Mouse (Mus musculus) testis, adult 2 months (tissue): ENCODE data around the gene Mrps14. TPM values are rescaled to one million over a fixed set of nuclear protein-coding genes. Genes with fewer than 3 reads are reported as not detected.

Experiments
- H3K27ac ChIP-seq: fragments of 200-500 bp; 2 replicates; pipeline ENCODE4 v1.5.1; 2012; ENCODE audit warnings: low read depth, low read length; ENCODE audit not compliant: control insufficient read depth, insufficient read depth
- H3K27me3 ChIP-seq: fragments of 200-500 bp; 2 replicates; pipeline ENCODE4 v1.6.1; 2012; ENCODE audit warnings: mild to moderate bottlenecking, low read length, moderate library complexity; ENCODE audit not compliant: control insufficient read depth, insufficient read depth
- H3K36me3 ChIP-seq: fragments of 200-500 bp; 2 replicates; pipeline ENCODE4 v1.6.1; 2012; ENCODE audit warnings: mild to moderate bottlenecking, low read length; ENCODE audit not compliant: control insufficient read depth, insufficient read depth
- H3K4me1 ChIP-seq: fragments of 200-500 bp; 2 replicates; pipeline ENCODE4 v1.6.1; 2012; ENCODE audit warnings: low read length; ENCODE audit not compliant: control insufficient read depth, insufficient read depth
- H3K4me3 ChIP-seq: fragments of 200-500 bp; 2 replicates; pipeline ENCODE4 v1.5.1; 2012; ENCODE audit warnings: low read depth, mild to moderate bottlenecking, low read length, moderate library complexity, mixed read lengths; ENCODE audit not compliant: control insufficient read depth
- CTCF ChIP-seq: fragments of 200-500 bp; IDR thresholded peaks from 2 replicates; pipeline ENCODE4 v1.5.1; 2012; ENCODE audit warnings: low read depth, mild to moderate bottlenecking, inconsistent platforms, low read length, moderate library complexity; ENCODE audit not compliant: control insufficient read depth, insufficient read depth, insufficient replicate concordance
- POLR2A ChIP-seq: fragments of 200-500 bp; IDR thresholded peaks from 2 replicates; pipeline ENCODE4 v1.6.1; 2012; ENCODE audit warnings: low read depth, mild to moderate bottlenecking, inconsistent platforms, low read length, moderate library complexity; ENCODE audit not compliant: control insufficient read depth
- polyA plus RNA-seq: library from polyadenylated mRNA; depleted of rRNA; stranded (reverse); fragments of >200 nt; gene quantifications from 2 replicates; pipeline ENCODE4 v1.2.3, GENCODE M21; 2012

Gene Mrps14
- polyA plus RNA-seq, 1 experiment = 22.8 TPM

DNA sequence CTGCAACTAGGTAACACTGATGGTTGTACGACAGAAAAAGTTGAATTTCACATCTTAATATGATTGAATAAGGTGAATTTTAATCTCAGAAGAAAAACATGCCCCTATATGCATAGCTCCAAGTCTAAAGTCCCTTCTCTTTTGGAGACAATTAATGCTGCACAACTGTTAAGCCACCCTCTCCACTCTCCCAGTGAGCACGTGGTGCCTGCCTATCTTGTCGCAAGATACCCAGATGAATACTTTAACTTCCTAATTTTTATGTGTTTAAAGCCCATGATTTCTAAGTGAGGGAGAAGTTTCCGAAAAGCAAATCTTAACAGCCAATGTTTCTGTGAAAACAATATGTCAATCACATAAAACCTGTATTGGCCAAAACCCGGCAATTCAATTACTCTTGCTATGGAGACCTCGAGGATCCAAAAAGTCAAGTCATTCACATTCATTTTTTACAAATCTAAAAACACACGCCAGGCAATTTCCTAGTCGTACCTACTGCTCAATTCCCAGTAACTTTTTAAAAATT lies 16.6 kb downstream of the Mrps14 start:
- H3K4me3 ChIP-seq = peak overlapping the region; percentile 99
- no peaks in the 10 kb centered on the region for H3K36me3 ChIP-seq
- TF ChIP-seq POLR2A (no peak), CTCF (no peak)
- H3K27ac ChIP-seq = peak overlapping the region; percentile 97
- H3K4me1 ChIP-seq = peaks cover 3% of the 10 kb centered on the region; the same call in 1 of the 2 replicates
- no peaks in the 10 kb centered on the region for H3K27me3 ChIP-seq

DNA sequence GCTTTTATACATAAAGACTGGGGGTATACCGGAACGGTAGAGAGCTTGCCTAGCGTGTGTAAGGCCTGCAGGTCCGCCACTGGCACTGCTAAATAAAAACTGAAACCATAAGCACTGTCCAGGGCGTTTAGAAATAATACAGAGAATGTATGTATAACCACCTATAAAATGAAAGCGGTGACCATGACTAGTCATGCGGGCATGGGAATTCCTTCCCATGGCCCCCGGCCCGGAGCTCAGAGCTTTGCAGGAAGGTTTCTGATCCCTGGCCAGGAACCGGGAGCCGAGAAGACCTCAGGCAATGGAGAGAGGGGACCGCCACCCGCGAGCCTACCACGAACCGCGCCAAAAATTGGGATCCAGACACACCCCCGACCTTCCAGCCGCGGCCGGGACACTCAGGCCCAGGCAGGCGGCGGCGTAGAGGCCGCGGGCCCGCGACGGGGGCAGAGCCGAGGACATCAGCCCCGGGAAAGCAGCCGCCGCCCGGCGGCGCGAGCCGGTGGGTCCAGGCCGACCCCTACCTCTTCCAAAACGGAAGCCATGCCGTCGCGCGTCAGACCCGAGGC lies 17.2 kb downstream of the Mrps14 start:
- Histone ChIP-seq H3K4me3 (peak overlapping the region; percentile 99), H3K36me3 (no peaks in the 10 kb centered on the region), H3K27me3 (no peaks in the 10 kb centered on the region), H3K27ac (peak overlapping the region; percentile 97), H3K4me1 (peaks cover 3% of the 10 kb centered on the region; the same call in 1 of the 2 replicates)
- TF ChIP-seq CTCF (no peak), POLR2A (no peak)

DNA sequence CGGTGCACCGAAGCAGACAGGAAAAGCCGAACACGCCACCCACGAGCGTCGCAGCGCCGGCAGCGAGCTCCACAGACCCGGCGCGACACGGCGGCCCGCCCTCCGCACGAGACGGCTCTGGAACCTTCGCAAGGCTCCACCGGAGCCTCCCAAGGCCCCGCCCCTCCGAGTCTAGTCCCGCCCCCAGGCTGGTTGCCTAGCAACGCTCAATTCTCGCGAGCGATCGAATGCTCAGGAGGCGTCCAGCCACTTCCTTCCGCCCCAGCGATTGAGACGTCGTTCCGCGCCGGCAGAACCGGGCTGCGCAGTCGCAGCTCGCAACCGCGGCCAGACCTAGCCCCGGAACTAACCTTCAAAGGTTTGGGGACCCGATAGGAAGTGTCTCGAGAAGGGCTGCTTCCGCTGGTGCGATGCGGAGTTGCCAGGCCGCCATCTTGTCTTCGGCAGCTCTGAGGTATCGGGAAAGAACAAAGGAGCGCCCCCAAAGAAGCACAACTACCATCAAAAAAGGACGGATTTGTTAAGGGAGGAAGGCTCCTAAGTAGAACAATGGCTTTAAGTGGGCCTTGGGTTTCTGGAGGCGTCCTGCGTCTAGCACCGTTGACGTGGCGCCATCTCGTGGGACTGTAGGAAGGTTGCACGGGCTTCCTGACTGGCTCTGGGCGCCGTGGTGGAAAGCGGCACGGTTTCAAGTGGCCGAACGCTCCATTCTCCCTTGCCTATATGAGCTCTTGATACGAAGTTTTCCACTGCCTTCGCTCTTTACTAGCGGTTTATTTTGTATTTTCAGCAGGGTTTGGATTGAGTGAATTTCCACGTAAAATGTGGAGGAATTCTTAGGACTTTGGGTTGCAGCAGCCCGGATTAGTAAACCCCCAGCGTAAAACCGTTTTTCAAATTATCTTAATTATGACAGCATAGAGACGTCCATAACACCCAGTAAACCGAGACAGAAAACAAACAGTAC lies 18.0 kb downstream of the Mrps14 start, which contains the start of gene Cacybp:
TSS of gene Cacybp (minus strand) at position 173 of the 967 bp plus-strand sequence.
- Histone ChIP-seq H3K36me3 (no peaks in the 10 kb centered on the region), H3K27ac (peak within 1 kb of the TSS; percentile 99), H3K4me3 (peak within 1 kb of the TSS; percentile 99), H3K4me1 (peaks cover 3% of the 10 kb centered on the region; the same call in 1 of the 2 replicates), H3K27me3 (no peaks in the 10 kb centered on the region)
- TF ChIP-seq POLR2A (peak; percentile 76), CTCF (peak; percentile 71)

DNA sequence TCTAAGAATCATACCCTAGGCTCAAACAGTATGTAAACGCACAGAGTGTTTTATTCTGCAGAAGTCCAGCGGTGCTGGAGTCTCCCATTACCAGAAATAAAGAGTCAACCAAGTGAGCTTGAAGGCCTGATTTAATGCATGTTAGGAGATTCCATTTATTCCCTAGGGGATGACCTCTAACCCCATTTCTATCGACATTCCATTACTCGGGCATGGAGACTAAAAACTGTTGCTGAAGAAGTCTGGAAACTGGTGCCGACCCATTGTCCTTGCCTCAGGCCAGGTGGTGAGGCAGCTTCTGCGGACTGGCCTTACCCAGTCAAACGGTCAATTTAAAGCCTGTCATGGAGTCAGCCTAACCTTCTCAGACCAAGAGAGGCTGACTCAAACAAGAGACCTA lies 19.2 kb downstream of the Mrps14 start:
- peak overlapping the region; percentile 65 for H3K4me3 ChIP-seq
- no peak overlapping the region for H3K27ac ChIP-seq
- H3K36me3 ChIP-seq = no peaks in the 10 kb centered on the region
- TF ChIP-seq POLR2A (no peak), CTCF (no peak)
- no peaks in the 10 kb centered on the region for H3K27me3 ChIP-seq
- peaks cover 3% of the 10 kb centered on the region; the same call in 1 of the 2 replicates for H3K4me1 ChIP-seq

DNA sequence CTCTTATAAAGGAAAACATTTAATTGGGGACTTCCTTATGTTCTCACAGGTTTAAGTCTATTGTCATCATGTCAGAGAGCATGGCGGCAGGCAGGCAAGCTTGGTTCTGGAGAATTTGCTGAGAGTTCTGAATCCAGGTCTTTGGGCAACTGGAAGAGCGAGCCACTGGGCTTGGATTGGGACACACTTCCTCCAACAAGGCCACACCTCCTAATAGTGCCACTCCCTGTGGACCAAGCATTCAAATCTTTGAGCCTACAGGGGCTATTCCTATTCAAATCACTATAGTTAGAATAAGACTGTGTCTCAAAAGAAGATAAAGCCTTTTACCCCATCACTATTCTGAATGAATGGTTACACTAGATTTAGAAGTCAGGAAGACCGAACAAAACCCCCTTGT lies 22.9 kb downstream of the Mrps14 start:
- Histone ChIP-seq H3K27me3 (no peaks in the 10 kb centered on the region), H3K4me1 (no peaks in the 10 kb centered on the region), H3K36me3 (no peaks in the 10 kb centered on the region), H3K4me3 (no peak overlapping the region), H3K27ac (no peak overlapping the region)
- no peak for TF ChIP-seq POLR2A
- TF ChIP-seq CTCF = no peak

DNA sequence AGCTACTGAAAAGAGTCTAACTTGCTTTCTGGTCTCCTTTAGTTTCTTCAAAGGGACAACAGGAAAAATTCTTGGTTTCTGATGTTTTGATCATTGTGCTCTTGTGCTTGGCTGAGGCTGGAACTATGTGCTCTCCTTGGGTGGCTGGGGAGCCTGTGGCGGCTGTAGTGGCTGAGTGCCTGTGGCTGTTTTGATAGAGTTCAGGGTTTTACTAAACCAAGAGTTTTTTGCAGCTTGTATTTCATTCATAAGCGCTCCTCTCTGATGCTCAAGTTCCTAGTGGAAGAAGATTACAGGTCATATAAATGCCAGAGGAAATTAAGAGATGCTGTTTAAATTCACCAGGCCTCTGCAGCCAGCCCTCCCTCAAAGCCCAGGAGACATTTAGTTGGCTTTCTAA lies 29.1 kb downstream of the Mrps14 start:
- Histone ChIP-seq H3K27ac (no peak overlapping the region), H3K4me3 (no peak overlapping the region), H3K27me3 (no peaks in the 10 kb centered on the region), H3K4me1 (no peaks in the 10 kb centered on the region), H3K36me3 (no peaks in the 10 kb centered on the region; the same call in 1 of the 2 replicates)
- TF ChIP-seq CTCF (no peak), POLR2A (no peak)

DNA sequence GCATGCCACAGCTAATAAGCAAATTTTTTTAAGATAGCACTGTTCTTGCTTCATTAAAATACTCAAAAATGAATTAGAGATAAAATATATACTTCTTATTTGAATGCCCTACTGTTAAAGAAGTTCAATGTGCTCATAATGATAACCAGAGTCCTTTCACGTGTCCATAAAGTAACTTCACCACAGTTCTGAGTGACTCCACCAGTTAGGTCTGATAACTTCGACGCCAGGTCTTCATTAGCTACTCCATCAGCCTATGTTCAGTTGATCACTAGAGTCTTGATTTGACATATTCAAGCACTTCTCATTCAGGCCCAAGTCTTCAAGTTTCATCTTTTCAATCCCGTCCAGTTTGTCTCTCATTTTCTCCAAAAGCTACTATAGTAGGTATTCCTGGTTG lies 32.2 kb downstream of the Mrps14 start:
- no peak overlapping the region for H3K4me3 ChIP-seq
- H3K4me1 ChIP-seq = no peaks in the 10 kb centered on the region
- no peaks in the 10 kb centered on the region; the same call in 1 of the 2 replicates for H3K36me3 ChIP-seq
- H3K27me3 ChIP-seq = no peaks in the 10 kb centered on the region
- no peak for TF ChIP-seq CTCF
- no peak for TF ChIP-seq POLR2A
- H3K27ac ChIP-seq = no peak overlapping the region
